Mouse (Mus musculus) c-Kit-positive CD71-negative TER-119-negative erythroid progenitor cells, embryonic 14.5 days (primary cell): Measurements from ENCODE around the gene Dusp8.

Source experiments
- DNase-seq: peaks from one replicate; pipeline ENCODE4 v3.0.0-alpha.2; 2013; ENCODE audit warnings: low read depth

The Dusp8 gene

DNA sequence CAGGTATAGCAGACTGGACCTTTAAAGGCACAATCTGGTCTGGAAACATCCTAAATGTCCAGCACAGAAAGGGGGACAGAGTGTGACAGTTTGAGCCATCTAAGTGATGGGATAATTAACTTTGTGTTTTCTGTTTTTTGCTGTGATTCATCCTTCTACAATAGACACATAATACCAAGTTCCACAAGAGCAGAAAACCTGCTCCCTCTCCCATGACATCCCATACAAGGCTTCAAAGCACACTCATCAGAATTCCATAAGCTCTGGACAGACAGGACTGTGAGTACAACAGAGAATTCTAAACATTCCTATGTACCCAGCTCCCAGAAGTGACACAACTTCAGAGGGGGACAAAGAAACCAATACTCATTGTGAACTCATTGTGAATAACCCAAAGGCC lies 45.1 kb downstream of the Dusp8 start:
- no peak for DNase-seq

- no peak for DNase-seq
Measured at GRCm38 (mm10) chr7:142045932-142046331, 49.7 kb downstream of the Dusp8 start.

DNA sequence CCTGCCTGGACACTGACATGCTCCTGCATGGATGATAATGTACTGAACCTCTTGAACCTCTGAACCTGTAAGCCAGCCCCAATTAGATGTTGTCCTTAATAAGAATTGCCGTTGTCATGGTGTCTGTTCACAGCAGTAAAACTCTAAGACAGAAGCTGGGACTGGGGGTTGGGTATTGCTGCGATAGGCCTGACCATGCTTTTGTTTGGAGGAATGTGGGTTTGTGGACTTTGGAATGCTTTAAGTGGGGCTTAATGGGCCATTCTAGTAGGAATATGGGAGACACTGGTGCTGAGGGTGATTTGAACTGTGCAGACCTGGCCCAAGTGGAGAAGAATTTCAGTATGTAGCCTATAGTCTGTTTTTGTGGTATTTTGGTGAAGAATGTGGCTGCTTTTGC lies 50.3 kb downstream of the Dusp8 start:
- no peak for DNase-seq

DNA sequence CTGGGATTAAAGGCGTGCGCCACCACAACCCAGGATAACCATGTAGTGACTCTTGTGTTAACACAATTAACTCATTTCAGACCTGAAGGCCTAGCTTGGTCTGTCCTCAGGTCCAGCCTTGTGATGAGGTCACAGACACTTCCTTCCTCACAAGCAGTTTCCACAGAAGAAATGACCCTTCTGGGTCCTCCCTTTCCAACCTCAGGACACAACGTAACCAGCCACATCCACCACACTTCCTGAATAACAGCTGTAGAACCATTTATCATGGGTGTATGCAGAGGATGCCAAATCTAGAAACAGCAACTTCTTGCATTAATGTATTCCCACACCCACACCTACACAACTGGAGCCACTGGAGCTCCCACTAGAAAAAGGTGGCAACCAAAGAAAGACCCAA lies 54.9 kb downstream of the Dusp8 start:
- DNase-seq = no peak

GRCm38 (mm10) chr7:142037553-142038170 lies 58.0 kb downstream of the Dusp8 start:
- peak; percentile 33 for DNase-seq

DNA sequence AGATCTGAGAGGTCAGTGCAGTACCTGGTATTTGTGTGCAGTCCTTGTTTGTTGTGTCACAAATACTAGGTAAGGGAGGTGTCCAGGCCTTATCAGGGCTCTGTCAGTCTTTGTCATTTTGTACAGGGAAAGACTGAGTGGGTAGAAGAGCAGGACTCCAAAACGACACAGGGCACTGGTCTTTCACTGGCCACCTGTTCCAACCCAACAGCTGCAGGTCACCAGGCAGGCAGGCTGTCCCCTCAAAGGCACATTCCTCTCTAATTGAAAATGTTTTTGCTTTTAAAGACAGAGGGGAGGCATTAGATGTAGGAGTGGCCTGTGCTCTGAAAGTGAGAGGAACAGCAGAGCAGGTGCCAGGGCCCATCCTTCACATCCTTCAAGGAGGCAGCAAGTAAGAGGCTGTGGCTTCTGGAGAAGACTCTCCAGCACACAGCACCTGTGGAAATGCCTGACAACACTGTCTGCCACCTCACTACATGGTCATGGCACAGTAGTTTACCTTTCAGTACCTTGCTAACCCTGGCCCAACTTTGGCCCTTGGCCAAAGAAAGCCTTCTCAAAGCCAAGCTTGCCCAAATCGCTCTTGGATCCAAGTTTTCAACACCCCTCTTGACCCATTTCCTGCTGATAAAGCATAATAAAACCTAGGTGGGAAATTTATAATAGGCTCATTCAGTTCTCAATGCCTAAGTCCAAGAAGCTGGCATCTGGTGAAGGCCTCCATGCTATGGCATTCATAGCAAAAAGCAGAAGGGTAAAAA lies 60.4 kb downstream of the Dusp8 start:
- no peak for DNase-seq

DNA sequence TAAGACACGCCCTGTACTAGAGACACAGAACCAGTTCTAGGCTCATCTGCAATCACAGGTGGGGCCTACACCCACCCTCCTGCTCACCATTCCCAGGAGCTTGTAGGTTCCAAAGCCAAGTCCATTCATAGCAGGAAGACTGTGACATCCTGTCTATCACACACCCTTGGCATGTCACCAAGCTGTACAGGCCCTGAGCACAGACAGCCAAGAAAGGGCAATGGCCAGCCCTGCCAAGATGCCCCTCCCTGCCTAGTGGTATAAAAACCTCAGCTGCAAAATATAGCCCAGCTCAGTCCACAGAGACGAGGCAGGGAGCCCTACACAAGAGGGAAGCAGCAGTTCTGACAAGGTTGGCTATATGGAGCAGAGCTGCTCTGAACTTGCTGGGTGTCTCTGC lies 61.4 kb downstream of the Dusp8 start:
- DNase-seq = no peak

DNA sequence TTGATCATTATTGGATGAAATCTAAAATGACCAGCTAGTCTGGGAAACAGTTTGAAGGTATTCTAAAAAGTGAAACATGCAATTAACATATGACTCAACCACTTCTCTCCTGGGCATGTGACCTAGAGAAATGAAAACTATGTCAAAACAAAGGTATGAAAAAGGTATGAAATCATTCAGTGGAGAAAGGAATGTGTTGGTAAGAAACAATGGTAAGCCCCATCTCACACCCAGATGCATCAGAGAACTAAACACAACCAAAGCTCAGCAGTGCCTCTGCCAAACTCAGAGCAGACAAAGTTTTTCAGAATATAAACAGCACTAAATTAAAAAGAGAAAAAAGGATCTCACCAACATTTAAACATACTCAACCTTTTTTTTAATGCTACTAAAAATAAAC lies 65.6 kb downstream of the Dusp8 start:
- no peak for DNase-seq
